Mouse (Mus musculus) MEL (cell line): ENCODE results near the gene Six1. TPM values are rescaled to one million over a fixed set of nuclear protein-coding genes. Genes with fewer than 3 reads are reported as not detected.

ENCODE experiments used
- DNase-seq: peaks from one replicate; pipeline ENCODE4 v3.0.0; 2011; ENCODE audit warnings: low read depth, low spot score
- H3K27ac ChIP-seq: 2 replicates; pipeline ENCODE4 v1.5.1; 2012; ENCODE audit warnings: low read depth, mild to moderate bottlenecking, control low read depth, low read length, moderate library complexity; ENCODE audit not compliant: control insufficient read depth
- H3K27me3 ChIP-seq, 2 experiments: fragments of 150-350 bp in 1 of 2; sonication (generic) in 1 of 2; 2 replicates each; pipeline ENCODE4 v1.6.1; 2012; ENCODE audit warnings: low read length in 2 of 2, mild to moderate bottlenecking in 2 of 2, improper control_type of control experiment in 1 of 2, moderate library complexity in 1 of 2; ENCODE audit not compliant: insufficient read depth in 2 of 2, control insufficient read depth in 1 of 2
- H3K36me3 ChIP-seq, 2 experiments: 2 replicates each; pipeline ENCODE4 v1.6.1; 2012 to 2014; ENCODE audit warnings: low read length in 2 of 2, improper control_type of control experiment in 1 of 2, inconsistent platforms in 1 of 2, mild to moderate bottlenecking in 1 of 2; ENCODE audit not compliant: insufficient read depth in 2 of 2, control insufficient read depth in 1 of 2
- H3K4me1 ChIP-seq, 2 experiments: fragments of 150-350 bp in 1 of 2; sonication (generic) in 1 of 2; 2 replicates each; pipeline ENCODE4 v1.6.1; 2012; ENCODE audit warnings: low read length in 2 of 2, improper control_type of control experiment in 1 of 2, mild to moderate bottlenecking in 1 of 2; ENCODE audit not compliant: insufficient read depth in 2 of 2, control insufficient read depth in 1 of 2
- H3K4me3 ChIP-seq, 2 experiments: fragments of 150-350 bp in 1 of 2; sonication (generic) in 1 of 2; 2 replicates each; pipeline ENCODE4 v1.5.1; 2012; ENCODE audit warnings: low read depth in 2 of 2, low read length in 2 of 2, mild to moderate bottlenecking in 2 of 2, moderate library complexity in 2 of 2, control low read depth in 1 of 2, improper control_type of control experiment in 1 of 2; ENCODE audit not compliant: control insufficient read depth in 1 of 2, insufficient read depth in 1 of 2
- H3K79me2 ChIP-seq: 2 replicates; pipeline ENCODE4 v1.6.1; 2012; ENCODE audit warnings: mild to moderate bottlenecking, low read length, moderate library complexity; ENCODE audit not compliant: control insufficient read depth, poor library complexity, insufficient read depth
- H3K9ac ChIP-seq: 2 replicates; pipeline ENCODE4 v1.6.1; 2012; ENCODE audit warnings: low read depth, mild to moderate bottlenecking, control low read depth, low read length, moderate library complexity; ENCODE audit not compliant: control insufficient read depth, poor library complexity, severe bottlenecking
- H3K9me3 ChIP-seq: fragments of 150-350 bp; sonication (generic); replicated peaks from 2 replicates; pipeline ENCODE4 v1.6.1; 2012; ENCODE audit warnings: mild to moderate bottlenecking, low read length, improper control_type of control experiment, moderate library complexity; ENCODE audit not compliant: insufficient read depth
- CHD2 ChIP-seq: IDR thresholded peaks from 2 replicates; pipeline ENCODE4 v1.6.1; 2011; ENCODE audit warnings: low read length, improper control_type of control experiment
- CTCF ChIP-seq, 3 experiments: IDR thresholded peaks in 2 of 3; conservative IDR thresholded peaks in 1 of 3; 2 replicates each; pipeline ENCODE4 v1.5.1; 2011 to 2012; ENCODE audit warnings: low read length in 3 of 3, low read depth in 2 of 3, mild to moderate bottlenecking in 2 of 3, improper control_type of control experiment in 1 of 3, inconsistent platforms in 1 of 3, mixed read lengths in 1 of 3, moderate library complexity in 1 of 3; ENCODE audit not compliant: control insufficient read depth in 1 of 3, insufficient read depth in 1 of 3, poor library complexity in 1 of 3, severe bottlenecking in 1 of 3
- E2F4 ChIP-seq: IDR thresholded peaks from 2 replicates; pipeline ENCODE4 v1.6.1; 2011; ENCODE audit warnings: low read depth, low read length, improper control_type of control experiment, borderline replicate concordance
- ELF1 ChIP-seq: IDR thresholded peaks from 2 replicates; pipeline ENCODE4 v1.6.1; 2014; ENCODE audit warnings: low read depth, mild to moderate bottlenecking, inconsistent platforms, low read length, improper control_type of control experiment, moderate library complexity
- EP300 ChIP-seq, 2 experiments: IDR thresholded peaks; 2 replicates each; pipeline ENCODE4 v1.6.1; 2011; ENCODE audit warnings: improper control_type of control experiment in 2 of 2, low read length in 2 of 2, low read depth in 1 of 2, mild to moderate bottlenecking in 1 of 2
- GABPA ChIP-seq: IDR thresholded peaks from 2 replicates; pipeline ENCODE4 v1.6.1; 2012; ENCODE audit warnings: low read depth, mild to moderate bottlenecking, inconsistent platforms, low read length, improper control_type of control experiment, moderate library complexity
- HCFC1 ChIP-seq: IDR thresholded peaks from 2 replicates; pipeline ENCODE4 v1.6.1; 2012; ENCODE audit warnings: low read depth, mild to moderate bottlenecking, inconsistent platforms, low read length, improper control_type of control experiment, moderate library complexity
- JUND ChIP-seq: IDR thresholded peaks from 2 replicates; pipeline ENCODE4 v1.6.1; 2011; ENCODE audit warnings: low read depth, mild to moderate bottlenecking, improper control_type of control experiment, low read length
- KAT2A ChIP-seq: conservative IDR thresholded peaks from 2 replicates; pipeline ENCODE4 v1.6.1; 2012; ENCODE audit warnings: low read depth, low read length, improper control_type of control experiment, inconsistent platforms
- MAX ChIP-seq: IDR thresholded peaks from 2 replicates; pipeline ENCODE4 v1.6.1; 2011; ENCODE audit warnings: low read length, improper control_type of control experiment
- MAZ ChIP-seq: IDR thresholded peaks from 2 replicates; pipeline ENCODE4 v1.6.1; 2012; ENCODE audit warnings: low read depth, mild to moderate bottlenecking, inconsistent platforms, low read length, improper control_type of control experiment
- MYB ChIP-seq: IDR thresholded peaks from 2 replicates; pipeline ENCODE4 v1.6.1; 2011; ENCODE audit warnings: mild to moderate bottlenecking, low read depth, low read length, improper control_type of control experiment
- MYC ChIP-seq: IDR thresholded peaks from 2 replicates; pipeline ENCODE4 v1.6.1; 2011; ENCODE audit warnings: low read depth, mild to moderate bottlenecking, low read length, improper control_type of control experiment, moderate library complexity
- NELFE ChIP-seq: IDR thresholded peaks from 2 replicates; pipeline ENCODE4 v1.6.1; 2011; ENCODE audit warnings: low read depth, low read length, improper control_type of control experiment
- NRF1 ChIP-seq: IDR thresholded peaks from 2 replicates; pipeline ENCODE4 v1.6.1; 2014; ENCODE audit warnings: low read depth, mild to moderate bottlenecking, inconsistent platforms, low read length, improper control_type of control experiment, moderate library complexity; ENCODE audit not compliant: poor library complexity, insufficient read depth, severe bottlenecking
- POLR2A ChIP-seq, 2 experiments: IDR thresholded peaks; 2 replicates each; pipeline ENCODE4 v1.6.1; 2011 to 2012; ENCODE audit warnings: low read length in 2 of 2, mild to moderate bottlenecking in 2 of 2, control low read depth in 1 of 2, improper control_type of control experiment in 1 of 2, low read depth in 1 of 2, moderate library complexity in 1 of 2; ENCODE audit not compliant: control insufficient read depth in 1 of 2, insufficient read depth in 1 of 2, poor library complexity in 1 of 2
- POLR2AphosphoS2 ChIP-seq: IDR thresholded peaks from 2 replicates; pipeline ENCODE4 v1.6.1; 2011; ENCODE audit warnings: low read length, improper control_type of control experiment
- POLR2AphosphoS5 ChIP-seq: IDR thresholded peaks from 2 replicates; pipeline ENCODE4 v1.6.1; 2012; ENCODE audit warnings: low read depth, borderline replicate concordance, mild to moderate bottlenecking, inconsistent platforms, low read length, moderate library complexity, mixed read lengths
- SMC3 ChIP-seq: IDR thresholded peaks from 2 replicates; pipeline ENCODE4 v1.6.1; 2011; ENCODE audit warnings: low read depth, low read length, improper control_type of control experiment
- TAL1 ChIP-seq: IDR thresholded peaks from 2 replicates; pipeline ENCODE4 v1.6.1; 2012; ENCODE audit warnings: mild to moderate bottlenecking, inconsistent platforms, low read length, moderate library complexity, mixed read lengths
- TCF12 ChIP-seq: IDR thresholded peaks from 2 replicates; pipeline ENCODE4 v1.6.1; 2014; ENCODE audit warnings: low read depth, mild to moderate bottlenecking, inconsistent platforms, low read length, improper control_type of control experiment, moderate library complexity
- UBTF ChIP-seq: IDR thresholded peaks from 2 replicates; pipeline ENCODE4 v1.6.1; 2012; ENCODE audit warnings: low read depth, mild to moderate bottlenecking, inconsistent platforms, low read length, improper control_type of control experiment, moderate library complexity, borderline replicate concordance; ENCODE audit not compliant: insufficient read depth
- USF2 ChIP-seq, 2 experiments: IDR thresholded peaks; 2 replicates each; pipeline ENCODE4 v1.6.1; 2011 to 2012; ENCODE audit warnings: improper control_type of control experiment in 2 of 2, low read length in 2 of 2, borderline replicate concordance in 1 of 2, inconsistent platforms in 1 of 2, low read depth in 1 of 2, mild to moderate bottlenecking in 1 of 2; ENCODE audit not compliant: insufficient read depth in 1 of 2
- ZKSCAN1 ChIP-seq: IDR thresholded peaks from 2 replicates; pipeline ENCODE4 v1.6.1; 2012; ENCODE audit warnings: low read depth, mild to moderate bottlenecking, inconsistent platforms, low read length, improper control_type of control experiment, moderate library complexity
- ZMIZ1 ChIP-seq: IDR thresholded peaks from 2 replicates; pipeline ENCODE4 v1.6.1; 2012; ENCODE audit warnings: low read depth, mild to moderate bottlenecking, inconsistent platforms, low read length, improper control_type of control experiment, moderate library complexity
- polyA plus RNA-seq, 2 experiments: library from polyadenylated mRNA; stranded (reverse) in 1 of 2; unstranded in 1 of 2; fragments of >175 nt in 1 of 2; fragments of >200 nt in 1 of 2; gene quantifications; 2 replicates each; pipeline versions ENCODE4 v1.2.1 to v1.2.4; 2012; ENCODE audit warnings: low replicate concordance in 2 of 2, low read depth in 1 of 2; ENCODE audit not compliant: insufficient read length in 2 of 2, insufficient read depth in 1 of 2, missing spikeins in 1 of 2
- total RNA-seq: library from RNA; depleted of rRNA; stranded (reverse); fragments of 300-350 nt; gene quantifications from 2 replicates; pipeline ENCODE4 v1.2.3, GENCODE M21; 2012

Six1 gene
- total and polyA plus RNA-seq, 3 experiments = not detected

DNA sequence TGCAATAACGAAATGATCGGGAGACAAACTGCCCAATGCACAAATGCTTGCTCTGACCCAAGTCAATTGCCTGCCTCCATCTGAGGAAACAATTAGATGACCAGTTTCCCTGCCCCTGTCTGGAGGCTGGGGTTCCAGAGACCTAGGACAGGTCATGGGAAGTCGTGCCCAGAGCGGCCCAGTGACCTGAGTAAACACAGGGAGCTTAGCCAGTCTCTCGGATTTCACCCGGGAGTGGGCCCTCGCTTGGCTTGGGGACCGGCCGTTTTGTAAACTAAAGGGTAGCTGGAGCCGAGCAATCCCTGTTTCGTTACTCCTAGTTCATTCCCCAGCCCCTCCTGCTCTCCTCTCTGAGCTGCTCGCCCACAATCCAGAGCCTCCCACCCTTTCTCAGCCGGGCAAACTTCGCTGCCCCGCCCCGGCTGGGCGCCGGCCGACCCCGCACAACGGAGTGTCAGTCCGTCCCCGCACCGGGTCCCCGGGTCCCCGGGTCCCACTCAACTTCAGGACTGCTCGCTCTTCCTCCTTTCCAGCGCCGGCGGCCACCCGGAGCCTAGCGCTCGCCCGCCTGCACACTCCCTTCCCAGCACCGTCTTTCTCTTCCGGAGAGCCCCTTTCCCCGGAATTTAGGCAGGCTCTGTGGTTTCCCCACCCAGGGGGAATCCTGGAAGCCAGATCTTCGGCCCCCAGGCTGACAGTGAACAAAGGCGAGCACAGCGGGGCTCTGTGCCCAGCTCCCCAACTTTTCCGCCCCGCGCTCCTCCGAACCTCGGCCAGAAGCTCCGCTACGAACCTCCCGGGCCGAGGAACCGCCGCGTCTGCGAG lies 9.3 kb downstream of the Six1 start:
- DNase-seq = no peak

DNA sequence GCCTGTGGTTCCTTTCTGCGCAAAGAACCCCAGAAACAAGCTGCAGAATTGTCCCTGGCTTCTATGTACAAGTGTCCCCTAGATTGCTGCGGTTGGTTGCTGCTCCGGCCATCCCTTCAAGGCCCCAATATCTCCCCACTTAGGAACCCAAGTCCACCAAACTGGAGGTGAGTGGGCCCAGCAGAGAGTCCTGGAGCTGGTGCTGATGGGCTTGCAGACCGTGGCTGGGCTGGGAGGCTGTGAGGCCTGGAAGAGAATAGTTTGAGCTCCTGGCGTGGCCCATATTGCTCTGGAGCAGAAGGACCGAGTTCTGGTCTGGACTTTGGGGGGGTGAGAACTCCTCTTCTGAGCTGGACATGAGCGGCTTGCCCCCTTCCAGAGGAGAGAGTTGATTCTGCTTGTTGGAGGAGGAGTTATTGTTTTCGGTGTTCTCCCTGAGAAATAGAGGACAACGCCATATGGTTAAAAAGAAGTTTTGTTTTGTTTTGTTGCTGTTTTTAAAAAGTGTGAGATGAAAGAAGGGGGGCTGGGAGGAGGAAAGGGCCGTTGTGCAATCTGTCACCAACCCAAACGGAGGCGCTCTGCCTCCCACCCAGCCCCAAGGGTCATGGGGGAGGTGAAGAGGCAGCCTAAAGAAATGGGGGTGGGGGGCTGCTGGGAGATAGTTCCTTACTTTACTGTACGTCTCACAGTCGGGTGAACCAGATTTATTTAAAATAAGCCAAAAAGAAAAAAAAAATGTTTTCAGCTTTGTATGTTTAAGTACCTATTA lies 10.1 kb downstream of the Six1 start:
- H3K9ac ChIP-seq = no peak overlapping the region
- no peaks in the 10 kb centered on the region for H3K4me1 ChIP-seq
- H3K9me3 ChIP-seq = no peaks in the 10 kb centered on the region
- no peak overlapping the region for H3K27ac ChIP-seq
- DNase-seq = no peak
- H3K36me3 ChIP-seq = no peaks in the 10 kb centered on the region
- H3K79me2 ChIP-seq = no peaks in the 10 kb centered on the region
- no peaks in the 10 kb centered on the region; a peak in 1 of 4 replicates for H3K27me3 ChIP-seq
- no peak overlapping the region for H3K4me3 ChIP-seq
- TF ChIP-seq NRF1 (no peak), HCFC1 (no peak), KAT2A (no peak), ELF1 (no peak), TCF12 (no peak), MYB (no peak), EP300 (IDR thresholded peaks at IDR 0.05; ENCODE audit: low read depth in 1 of 2, low read length in 2 of 2) (no peak), POLR2AphosphoS5 (no peak), POLR2AphosphoS2 (no peak), NELFE (no peak), USF2 (IDR thresholded peaks at IDR 0.05; ENCODE audit: borderline replicate concordance in 1 of 2, insufficient read depth in 1 of 2, low read depth in 1 of 2, low read length in 2 of 2) (no peak), UBTF (no peak), TAL1 (no peak), JUND (no peak), E2F4 (no peak), MAZ (no peak), GABPA (no peak)

More for the DNA sequence above, 9.3 kb downstream of the Six1 start:
- no peak overlapping the region for H3K27ac ChIP-seq
- no peaks in the 10 kb centered on the region for H3K4me1 ChIP-seq
- no peak overlapping the region for H3K4me3 ChIP-seq
- TF ChIP-seq ZKSCAN1 (no peak), POLR2A (IDR thresholded peaks at IDR 0.05; ENCODE audit: control insufficient read depth in 1 of 2, insufficient read depth in 1 of 2, low read depth in 1 of 2, low read length in 2 of 2, poor library complexity in 1 of 2) (no peak), KAT2A (no peak), MYC (no peak), SMC3 (no peak), ZMIZ1 (no peak), MAX (no peak), CTCF (IDR thresholded peaks at IDR 0.05 in 2 of 3, conservative IDR thresholded peaks at IDR 0.05 in 1 of 3; ENCODE audit: control insufficient read depth in 1 of 3, insufficient read depth in 1 of 3, low read depth in 2 of 3, low read length in 3 of 3, poor library complexity in 1 of 3, severe bottlenecking in 1 of 3) (no peak), CHD2 (no peak)
- H3K27me3 ChIP-seq = no peaks in the 10 kb centered on the region; a peak in 1 of 4 replicates
- no peaks in the 10 kb centered on the region for H3K36me3 ChIP-seq
- no peaks in the 10 kb centered on the region for H3K9me3 ChIP-seq
- no peaks in the 10 kb centered on the region for H3K79me2 ChIP-seq
- no peak overlapping the region for H3K9ac ChIP-seq
